Mouse (Mus musculus): ENCODE measurements at regions not wholly inside any gene's neighbourhood (a gene's known extent, or its start where the extent isn't known, plus 50 kb on each side); places are given as distances from the start of the nearest gene placed in this dataset.

DNA sequence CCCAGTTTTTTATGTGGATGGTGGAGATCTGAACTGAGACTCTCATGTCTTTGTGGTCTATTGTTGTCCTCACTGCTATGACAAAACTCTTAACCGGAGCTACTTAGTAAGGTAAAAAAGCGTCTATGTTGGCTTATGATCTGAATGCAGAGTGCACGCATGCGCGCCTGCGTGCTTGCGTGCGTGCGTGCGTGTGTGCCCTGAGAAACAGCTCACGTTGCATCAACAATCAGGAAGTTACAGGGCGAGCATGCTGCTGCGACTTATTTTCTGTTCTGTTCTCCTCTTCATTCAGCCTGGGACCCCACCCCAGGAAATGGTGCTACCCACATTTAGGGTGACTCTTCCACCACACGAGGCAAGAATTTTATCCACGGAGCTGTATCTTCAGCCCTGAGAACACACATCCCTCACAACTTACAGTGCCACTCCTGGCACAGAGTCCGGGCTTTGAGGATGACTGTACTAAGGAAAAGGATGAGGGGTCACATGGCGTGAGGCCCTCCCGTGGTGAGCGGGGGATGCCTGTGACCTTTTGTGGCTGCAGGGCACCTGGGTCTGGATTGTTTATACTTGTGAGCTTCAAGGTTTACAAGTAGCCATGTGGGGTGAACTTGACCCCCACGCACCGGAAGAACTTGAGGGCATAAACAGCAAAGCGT lies 213.4 kb downstream of the Gadd45g start:
- DNase-seq: no peak

- DNase-seq: peak; percentile 95
Observed at GRCm38 (mm10) chr13:52060418-52060870, 214.0 kb downstream of the Gadd45g start.

- DNase-seq: no peak
Observed at GRCm38 (mm10) chr13:52061454-52061853, 215.0 kb downstream of the Gadd45g start.

DNA sequence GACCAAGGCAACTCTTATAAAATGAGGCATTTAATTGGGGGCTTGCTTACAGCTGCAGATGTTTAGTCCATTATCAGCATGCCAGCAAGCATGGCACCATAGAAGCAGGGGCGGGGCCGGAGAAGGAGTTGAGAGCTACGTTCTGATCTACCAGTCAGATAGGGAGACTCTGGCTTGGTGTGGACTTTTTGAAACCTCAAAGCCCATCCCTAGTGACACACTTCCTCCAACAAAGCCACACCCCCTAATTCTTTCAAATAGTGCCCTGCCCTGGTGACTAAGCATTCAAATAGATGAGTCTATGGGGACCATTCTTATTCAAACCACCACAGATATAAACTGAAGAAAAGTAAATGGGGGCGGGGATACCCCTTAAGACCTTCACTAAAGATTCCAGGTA lies 215.4 kb downstream of the Gadd45g start:
- no peak for DNase-seq

GRCm38 (mm10) chr13:52062576-52062975 lies 216.1 kb downstream of the Gadd45g start:
- no peak for DNase-seq

DNA sequence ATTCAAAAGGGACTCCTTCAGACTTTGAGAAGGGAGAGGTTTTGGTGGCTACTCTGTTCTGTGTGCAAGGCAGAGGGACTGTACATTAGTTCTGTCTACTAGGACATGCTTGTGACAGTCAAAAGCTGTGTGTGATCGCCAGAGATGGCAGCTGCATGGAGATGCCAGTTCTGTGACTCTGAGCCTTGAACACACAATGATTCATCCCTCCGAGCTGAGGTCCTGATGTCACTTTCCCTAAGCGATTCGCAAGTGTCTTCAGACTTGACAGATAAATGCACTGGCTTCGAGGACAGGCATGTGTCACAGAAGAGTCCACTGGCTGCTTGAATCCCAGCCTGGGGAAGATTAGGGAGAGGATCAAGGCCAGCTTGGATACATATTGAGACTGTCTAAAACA lies 218.8 kb downstream of the Gadd45g start:
- DNase-seq: no peak

DNA sequence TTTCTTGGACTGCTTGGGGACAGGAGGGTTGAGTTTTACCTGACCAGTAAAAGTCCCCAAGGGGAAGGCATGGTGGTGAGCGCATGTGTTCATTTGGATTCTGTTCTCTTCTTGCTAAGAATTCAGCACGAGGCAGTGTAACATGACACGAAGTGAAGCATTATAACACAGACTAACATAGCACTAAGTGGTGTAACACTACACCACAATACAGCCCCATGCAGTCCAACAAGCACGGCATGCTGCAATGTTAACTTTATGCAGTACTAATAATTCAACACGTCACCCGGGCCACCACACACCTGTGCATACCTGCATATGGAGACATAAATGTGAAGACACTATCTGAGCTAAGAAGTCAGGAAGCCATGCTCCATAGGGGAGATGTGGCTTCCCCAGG lies 219.2 kb downstream of the Gadd45g start:
- no peak for DNase-seq

DNA sequence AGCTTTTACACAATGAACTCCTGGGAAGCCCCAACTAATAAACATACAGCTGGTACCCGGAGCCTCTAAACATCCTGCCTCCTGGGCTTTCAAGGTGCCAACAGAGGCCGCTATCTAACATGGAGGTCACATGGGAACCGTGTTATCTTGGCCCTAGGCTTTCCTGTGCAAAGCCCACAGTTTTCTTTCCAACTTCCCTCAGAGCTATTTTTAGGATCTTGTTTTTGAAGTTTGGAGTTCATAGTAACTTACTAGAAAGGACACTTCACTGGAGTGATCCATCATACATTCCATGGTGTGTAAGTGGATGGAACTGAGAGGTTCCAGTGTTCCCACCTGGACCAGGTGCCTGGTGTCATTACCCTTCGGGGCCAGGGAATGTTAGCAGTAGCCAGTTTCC lies 220.6 kb downstream of the Gadd45g start:
- DNase-seq: no peak

- no peak for DNase-seq
Observed at GRCm38 (mm10) chr13:52068886-52069439, 222.5 kb downstream of the Gadd45g start.

DNA sequence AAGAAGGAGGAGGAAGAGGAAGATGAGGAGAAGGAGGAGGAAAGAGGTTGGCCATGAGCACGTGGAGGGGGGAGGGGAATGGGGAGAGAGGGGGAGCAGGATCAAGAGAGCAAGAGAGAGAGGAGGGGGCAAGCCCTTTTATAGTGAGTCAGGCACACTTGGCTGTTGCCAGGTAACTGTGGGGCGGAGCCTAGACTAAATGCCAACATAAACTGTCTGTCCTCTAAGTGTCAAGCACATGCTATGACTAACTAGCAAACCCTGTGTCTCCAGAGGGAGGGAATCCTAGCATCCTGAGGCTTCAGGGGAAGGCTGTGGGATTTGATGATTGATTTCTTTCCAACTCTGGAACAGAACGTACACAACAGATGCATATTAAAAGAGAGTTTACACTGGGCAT lies 223.2 kb downstream of the Gadd45g start:
- no peak for DNase-seq

DNA sequence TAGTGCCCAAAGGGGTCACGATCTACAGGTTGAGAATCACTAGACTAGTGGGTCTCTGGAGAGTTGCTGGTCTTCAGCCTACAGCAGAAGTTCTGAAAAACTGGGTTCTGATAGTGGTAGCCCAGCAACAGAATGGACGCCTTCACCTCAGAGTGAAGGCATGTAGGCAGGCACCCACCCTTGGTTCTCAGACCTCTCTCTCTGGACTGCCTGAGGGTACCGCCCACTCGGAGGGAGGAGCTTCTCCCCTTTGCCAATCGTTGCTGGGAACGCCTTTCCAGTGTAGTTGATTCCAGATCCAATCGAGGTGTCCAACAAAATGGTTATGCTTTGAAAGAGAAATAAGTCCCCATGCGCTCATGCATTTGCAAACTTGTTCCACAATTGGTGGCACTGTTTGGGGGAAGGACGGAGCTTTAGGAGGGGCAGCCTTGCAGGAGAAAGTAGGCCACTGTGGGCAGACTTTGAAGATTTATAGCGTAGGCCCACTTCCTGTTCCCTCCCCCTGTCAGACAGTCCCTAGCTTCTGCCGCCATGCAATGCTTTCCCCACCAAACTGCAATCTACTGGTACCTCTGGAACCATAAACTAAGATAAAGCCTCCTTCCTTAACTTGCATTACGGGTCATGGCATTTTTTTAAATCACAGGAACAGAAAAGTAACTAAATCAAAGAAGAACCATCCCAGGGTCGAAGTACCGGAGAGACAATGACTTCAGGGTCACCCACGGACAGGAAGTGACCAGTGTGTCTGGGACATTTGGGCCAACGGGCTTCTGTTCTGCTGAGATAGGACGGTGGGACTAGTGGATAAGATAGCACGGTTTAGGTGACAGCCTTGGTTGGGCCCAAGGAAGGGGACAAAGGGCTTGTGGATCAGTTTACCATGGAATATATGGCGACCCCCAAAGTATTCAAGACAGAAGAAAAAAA lies 224.5 kb downstream of the Gadd45g start:
- DNase-seq: no peak

DNA sequence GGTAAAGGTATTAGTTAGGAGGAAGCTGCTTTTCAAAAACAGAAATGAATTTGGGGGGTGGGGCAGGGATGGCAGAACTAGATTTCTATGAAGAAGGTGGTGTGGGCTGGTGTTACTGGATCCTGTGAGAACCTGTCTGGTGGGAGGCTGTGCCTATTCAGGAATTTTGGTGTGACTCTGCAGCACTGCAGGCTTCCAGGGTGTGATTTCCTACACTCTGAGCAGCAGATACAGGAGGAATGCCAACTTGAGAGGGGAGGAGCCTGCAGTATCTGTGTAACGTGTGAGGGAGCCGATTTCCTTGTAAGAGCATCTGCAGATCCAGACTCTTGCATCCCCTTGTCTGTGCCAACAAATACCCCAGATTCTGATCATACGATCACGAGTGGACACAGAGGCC lies 231.1 kb downstream of the Gadd45g start:
- no peak for DNase-seq

DNA sequence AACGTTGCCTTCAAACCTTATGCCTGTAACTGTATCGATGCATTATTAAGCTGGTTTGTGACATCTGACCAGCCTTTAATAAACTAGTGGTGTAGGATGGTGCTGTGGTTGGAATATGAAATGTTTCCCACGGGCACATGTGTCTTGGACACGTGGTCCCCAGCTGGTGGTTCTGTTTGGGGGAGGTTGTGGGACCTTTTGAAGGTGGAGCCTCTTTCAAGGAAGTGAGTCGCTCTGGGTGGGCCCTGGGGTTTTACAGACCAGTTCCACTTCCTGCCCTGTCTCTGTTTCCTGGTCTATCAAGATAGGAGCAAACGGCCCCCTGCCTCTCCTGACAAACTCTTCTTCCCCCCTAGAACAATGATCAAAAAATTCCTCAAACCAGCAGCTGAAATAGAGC lies 232.1 kb downstream of the Gadd45g start:
- DNase-seq: no peak

GRCm38 (mm10) chr13:52079678-52080246 lies 233.3 kb downstream of the Gadd45g start:
- no peak for DNase-seq

DNA sequence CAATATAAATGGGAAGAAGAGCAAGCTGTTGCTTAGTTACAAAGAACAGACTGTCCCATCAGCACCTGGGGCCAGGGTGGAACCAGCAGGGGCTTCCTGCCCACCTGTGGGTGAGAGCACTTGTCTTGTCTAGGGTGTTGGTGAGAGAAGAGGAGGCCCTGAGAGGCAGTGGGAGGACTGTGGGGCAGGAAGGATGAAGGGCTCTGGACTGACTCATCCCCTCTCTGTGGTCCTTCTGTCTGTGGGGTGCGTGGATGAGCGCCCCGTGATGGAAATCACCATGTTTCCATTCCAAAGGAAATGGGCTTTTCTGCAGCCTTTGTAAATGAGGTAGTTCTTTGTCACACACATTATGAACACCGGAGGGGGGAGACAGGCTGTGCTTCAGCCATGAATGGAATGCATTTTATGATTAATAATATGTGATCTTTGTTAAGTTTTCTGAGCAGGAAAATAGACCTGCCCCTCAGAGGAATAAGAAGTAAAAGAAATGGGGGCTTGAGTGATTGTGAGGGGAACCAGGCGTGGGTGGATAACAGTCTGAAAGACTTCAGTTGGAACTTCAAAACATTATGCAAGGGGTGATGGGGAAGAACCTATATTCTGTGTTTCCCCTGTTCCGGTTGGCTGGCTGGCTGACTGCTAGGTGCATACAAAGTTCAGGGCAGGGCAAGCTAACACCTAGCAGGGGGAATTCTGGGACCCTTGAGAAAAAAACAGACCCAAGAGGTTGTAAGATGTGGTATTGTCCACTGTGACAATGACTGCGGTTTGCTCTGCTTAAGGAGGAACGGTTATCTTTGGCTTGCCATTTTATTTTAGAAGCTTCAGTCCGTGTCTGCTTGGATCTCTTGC lies 237.3 kb downstream of the Gadd45g start:
- no peak for DNase-seq

DNA sequence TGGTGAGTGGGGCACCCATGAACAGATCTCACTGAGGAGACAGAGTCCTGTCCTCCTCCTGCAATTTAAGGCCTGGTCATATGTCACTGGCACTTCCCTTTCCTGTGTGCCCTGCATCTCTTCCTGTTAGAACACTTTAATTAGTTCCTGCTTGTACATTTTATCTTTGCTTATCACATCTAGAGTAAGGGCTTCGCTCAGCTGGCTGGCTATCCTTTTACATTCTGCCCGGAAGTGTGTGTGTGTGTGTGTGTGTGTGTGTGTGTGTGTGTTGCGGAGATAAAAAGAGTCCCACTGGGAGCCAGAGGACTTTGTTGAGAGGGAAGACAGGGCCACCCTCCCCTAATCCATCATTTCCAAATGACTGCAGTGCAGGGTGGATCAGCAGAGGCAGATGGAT lies 238.6 kb downstream of the Gadd45g start:
- no peak for DNase-seq

DNA sequence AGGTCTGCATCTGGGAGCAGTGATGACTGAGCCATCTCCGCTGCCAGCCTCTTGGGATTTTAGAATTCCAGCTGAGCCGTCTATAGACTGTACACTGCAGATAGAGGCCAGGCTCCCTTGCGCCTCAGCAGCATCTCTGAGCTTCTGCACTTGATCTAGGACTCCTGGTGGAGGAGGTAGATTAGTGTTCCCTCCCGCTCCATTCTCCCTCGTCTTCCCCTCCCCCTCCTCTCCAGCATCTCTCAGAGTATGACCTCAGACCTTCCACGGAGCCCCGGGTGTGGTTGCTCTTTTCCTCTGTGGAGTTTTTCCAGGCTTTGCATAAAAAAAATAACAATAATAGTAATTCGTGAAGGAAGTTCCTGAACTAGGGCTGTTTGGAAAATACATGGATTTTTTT lies 241.8 kb downstream of the Gadd45g start:
- no peak for DNase-seq

- no peak for DNase-seq
Observed at GRCm38 (mm10) chr13:52090365-52090764, 243.9 kb downstream of the Gadd45g start.

DNA sequence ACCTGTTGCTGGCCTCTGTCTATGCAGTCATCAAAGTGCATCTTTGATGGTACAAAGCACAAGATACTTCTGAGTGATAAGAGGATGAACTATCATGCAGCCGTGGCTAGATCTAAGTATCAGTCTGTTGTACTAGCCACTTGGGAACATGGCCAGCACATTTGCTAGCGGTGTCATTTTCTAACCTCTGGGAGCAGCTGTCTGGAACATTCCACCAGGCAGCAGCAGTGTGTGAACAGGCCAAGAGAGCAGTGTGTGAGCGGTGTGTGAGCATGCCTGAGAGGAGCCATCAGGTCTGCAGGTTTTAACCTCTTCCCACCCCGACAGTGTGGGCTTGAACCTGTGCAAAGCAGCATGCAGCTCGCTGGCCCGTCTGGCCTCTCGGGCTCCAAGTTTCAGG lies 248.3 kb downstream of the Gadd45g start:
- DNase-seq: peak; percentile 16

DNA sequence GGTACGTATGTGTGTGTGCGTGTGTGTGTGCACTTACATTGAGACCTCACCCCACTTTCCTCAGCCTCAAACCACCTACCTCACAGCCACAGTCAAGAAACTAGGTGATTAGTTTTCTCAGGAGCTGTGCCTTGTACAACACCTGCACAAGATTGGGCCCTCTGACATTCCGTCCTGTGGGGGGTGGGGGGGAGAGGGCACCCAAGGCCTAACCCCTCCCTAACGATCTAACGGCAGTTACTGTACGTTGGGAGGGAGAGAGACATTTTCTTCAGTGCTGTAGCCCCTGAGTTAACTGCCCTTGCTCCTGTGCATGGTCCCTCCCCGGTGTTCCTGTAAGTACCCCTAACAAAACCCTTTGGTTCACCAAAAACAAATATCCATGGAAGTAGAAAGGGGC lies 250.0 kb downstream of the Gadd45g start:
- DNase-seq: no peak

DNA sequence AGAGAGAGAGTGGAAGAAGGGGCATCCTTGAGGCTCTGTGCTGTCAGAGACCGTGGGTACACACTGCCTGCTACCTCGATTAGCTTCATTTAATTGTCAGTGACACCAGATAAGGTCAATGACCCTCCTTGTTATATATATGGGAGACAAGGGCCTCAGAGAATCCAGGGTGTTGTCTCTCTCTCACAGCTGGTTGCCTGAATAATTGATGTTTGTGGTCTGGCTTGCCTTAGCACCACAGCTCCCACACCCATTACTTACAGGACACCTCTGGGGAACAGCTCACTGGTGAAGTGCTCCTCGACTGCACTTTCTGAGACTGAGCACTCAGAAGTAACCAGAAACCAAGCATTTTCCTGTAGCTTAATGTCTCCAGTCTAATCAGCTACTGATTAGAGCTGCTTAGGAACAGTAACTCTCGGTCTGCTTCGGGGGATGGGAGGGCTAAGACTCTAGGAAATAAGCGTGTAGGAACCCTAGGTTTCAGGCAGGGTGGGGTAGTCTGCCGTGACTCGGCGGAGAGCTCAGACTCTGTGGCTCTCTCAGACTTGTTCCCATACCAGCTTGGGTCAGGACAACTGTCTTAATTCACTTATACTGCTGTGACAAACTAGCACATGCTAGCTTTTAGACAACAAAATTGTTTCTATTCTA lies 259.6 kb downstream of the Gadd45g start:
- DNase-seq: no peak

DNA sequence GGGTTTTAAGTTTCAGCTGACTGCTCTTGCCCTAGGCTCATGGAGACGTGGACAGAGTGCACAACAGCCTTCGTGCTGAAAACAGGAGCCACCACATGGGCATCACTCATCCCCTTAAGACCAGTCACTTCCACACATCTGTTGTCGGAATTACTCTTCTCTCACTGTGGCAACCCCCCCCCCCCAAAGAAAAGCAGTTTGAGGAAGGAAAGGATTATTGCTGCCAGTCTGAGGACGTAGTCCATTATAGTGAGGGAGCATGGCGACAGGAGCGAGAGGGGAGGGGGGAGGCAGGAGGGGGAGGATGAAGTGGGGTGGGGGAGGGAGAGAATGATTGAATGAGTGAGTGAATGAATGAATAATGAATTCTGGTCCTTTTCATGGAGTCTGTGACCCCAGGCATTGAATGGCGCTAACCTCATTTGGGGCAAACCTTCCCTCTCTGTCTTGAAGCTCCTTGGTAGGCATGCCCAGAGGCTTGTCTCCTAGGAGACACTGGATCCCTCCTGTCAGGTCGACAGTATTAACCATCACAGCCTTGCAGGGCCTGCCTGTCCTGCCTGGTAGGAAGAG lies 262.0 kb downstream of the Gadd45g start:
- DNase-seq: no peak
